Mouse (Mus musculus) left cerebral cortex, postnatal 36 days (tissue): ENCODE results near the gene B3galt4. TPM values are rescaled to one million over a fixed set of nuclear protein-coding genes. Genes with fewer than 3 reads are reported as not detected.
A peak's percentile ranks its signal among the peaks of the same experiment; 100 is the strongest.

Experiments used
- DNase-seq, 2 experiments: peaks; one replicate each; pipeline ENCODE4 v3.0.0; 2021 to 2022; ENCODE audit warnings: low spot score in 2 of 2, mixed read lengths in 1 of 2
- intact Hi-C: fragments of 180-260 bp; cut with DNase I; formaldehyde crosslinking; loops from one replicate; pipeline ENCODE4 v1.15.1; 2025
- total RNA-seq, 2 experiments: library from RNA; stranded (reverse); gene quantifications; 2 replicates each; pipeline ENCODE4 v1.2.3; 2021

B3galt4 gene
- total RNA-seq, 2 experiments from 2014 or later = 5.5 to 6.7 TPM

- intact Hi-C loops = no loop called here
- DNase-seq = no peak
These were observed 1.1 kb downstream of the B3galt4 start for GRCm38 (mm10) chr17:33950131-33950625.

- intact Hi-C loops = no loop called here
- DNase-seq = no peak
These were observed 2.3 kb downstream of the B3galt4 start for GRCm38 (mm10) chr17:33948905-33949537.

- intact Hi-C loops = no loop called here
- no peak for DNase-seq
These were observed 3.0 kb downstream of the B3galt4 start for GRCm38 (mm10) chr17:33948090-33948904.

GRCm38 (mm10) chr17:33947430-33948089, 3.7 kb downstream of the B3galt4 start:
- no peak for DNase-seq
- intact Hi-C loops = no loop called here

GRCm38 (mm10) chr17:33943454-33943853, 7.8 kb downstream of the B3galt4 start:
- no peak for DNase-seq
- intact Hi-C loops = no loop called here

- DNase-seq = no peak
- intact Hi-C loops = no loop called here
These were observed 9.9 kb downstream of the B3galt4 start for GRCm38 (mm10) chr17:33941381-33941780.

- intact Hi-C loops = loop anchor here (1.0 kb wide), 1 partner anchor 15 kb away; the partner anchor contains the start of gene Rps18
These were observed 10.3 kb downstream of the B3galt4 start for GRCm38 (mm10) chr17:33940981-33941380.

GRCm38 (mm10) chr17:33940206-33940805, 11.0 kb downstream of the B3galt4 start, which contains the start of the genes Pfdn6 and Wdr46:
Gene Pfdn6 (minus strand): TSS chr17:33940343.
Gene Wdr46 (plus strand): TSS chr17:33940660.
- peak; percentile 81 to 87 for DNase-seq
- intact Hi-C loops = loop anchor here (1.0 kb wide), 1 partner anchor 16 kb away; the partner anchor contains the start of gene Rps18

More at GRCm38 (mm10) chr17:33940981-33941380, 10.3 kb downstream of the B3galt4 start:
- DNase-seq = no peak

- DNase-seq = no peak
- intact Hi-C loops = loop anchor here (10.0 kb wide), 1 partner anchor 906 kb away; no protein-coding TSS in a partner anchor
These were observed 12.5 kb downstream of the B3galt4 start for GRCm38 (mm10) chr17:33938783-33939182.

- no peak for DNase-seq
- intact Hi-C loops = loop anchor here (10.0 kb wide), 1 partner anchor 908 kb away; no protein-coding TSS in a partner anchor
These were observed 14.3 kb downstream of the B3galt4 start for GRCm38 (mm10) chr17:33936993-33937392.

GRCm38 (mm10) chr17:33935422-33936055, 15.7 kb downstream of the B3galt4 start:
- intact Hi-C loops = loop anchor here (10.0 kb wide), 1 partner anchor 909 kb away; no protein-coding TSS in a partner anchor
- no peak for DNase-seq

- no peak for DNase-seq
- intact Hi-C loops = loop anchor here (10.0 kb wide), 1 partner anchor 912 kb away; no protein-coding TSS in a partner anchor
These were observed 18.3 kb downstream of the B3galt4 start for GRCm38 (mm10) chr17:33932970-33933369.

GRCm38 (mm10) chr17:33932448-33932847, 18.8 kb downstream of the B3galt4 start:
- DNase-seq = no peak
- intact Hi-C loops = loop anchor here (10.0 kb wide), 1 partner anchor 912 kb away; no protein-coding TSS in a partner anchor

- intact Hi-C loops = loop anchor here (10.0 kb wide), 1 partner anchor 913 kb away; no protein-coding TSS in a partner anchor
- no peak for DNase-seq
These were observed 19.3 kb downstream of the B3galt4 start for GRCm38 (mm10) chr17:33931947-33932346.

GRCm38 (mm10) chr17:33931159-33931866, 20.0 kb downstream of the B3galt4 start:
- DNase-seq = no peak
- intact Hi-C loops = loop anchor here (10.0 kb wide), 1 partner anchor 913 kb away; no protein-coding TSS in a partner anchor

- peak; percentile 71 to 73 for DNase-seq
These were observed 20.8 kb downstream of the B3galt4 start for GRCm38 (mm10) chr17:33930280-33931158.

More at GRCm38 (mm10) chr17:33930280-33931158, 20.8 kb downstream of the B3galt4 start:
- intact Hi-C loops = loop anchor here (10.0 kb wide), 1 partner anchor 914 kb away; no protein-coding TSS in a partner anchor
